Mouse (Mus musculus) thymus, adult 2 months (tissue): ENCODE results near the gene Gsx1.

Experiments
- CTCF ChIP-seq: fragments of 200-500 bp; IDR thresholded peaks from 2 replicates; pipeline ENCODE4 v1.5.1; 2012; ENCODE audit warnings: mild to moderate bottlenecking, control low read depth, low read length, moderate library complexity, borderline replicate concordance; ENCODE audit not compliant: control insufficient read depth, poor library complexity, insufficient read depth; ENCODE audit errors: extremely low read depth
- POLR2A ChIP-seq: fragments of 200-500 bp; IDR thresholded peaks from 2 replicates; pipeline ENCODE4 v1.6.1; 2012; ENCODE audit warnings: mild to moderate bottlenecking, low read length, control low read depth, moderate library complexity; ENCODE audit not compliant: control insufficient read depth, poor library complexity, insufficient read depth; ENCODE audit errors: extremely low read depth

GRCm38 (mm10) chr5:147154806-147155371 is 33.6 kb upstream of the Gsx1 start:
- TF ChIP-seq POLR2A (no peak), CTCF (no peak)
